Mouse (Mus musculus) heart, postnatal 0 days (tissue): ENCODE measurements around the gene Ankrd13c. TPM values are rescaled to one million over a fixed set of nuclear protein-coding genes. Genes with fewer than 3 reads are reported as not detected.

Experiments used
- ATAC-seq: fragments of 200-750 bp; cut with Nextera tagmentation; 2 replicates; pipeline ENCODE4 v1.8.0; 2017; ENCODE audit warnings: low read depth, moderate number of reproducible peaks, moderate library complexity; ENCODE audit not compliant: insufficient read depth
- DNase-seq: peaks from one replicate; pipeline ENCODE4 v3.0.0-alpha.2; 2016; ENCODE audit warnings: low spot score
- H3K27ac ChIP-seq: fragments of 300-500 bp; sonication (generic); 2 replicates; pipeline ENCODE4 v1.5.1; 2014; ENCODE audit warnings: low read depth, mild to moderate bottlenecking
- H3K27me3 ChIP-seq: fragments of 300-500 bp; sonication (generic); 2 replicates; pipeline ENCODE4 v1.6.1; 2014; ENCODE audit warnings: low read length, mixed read lengths; ENCODE audit not compliant: control insufficient read depth, insufficient read depth
- H3K36me3 ChIP-seq: fragments of 300-500 bp; sonication (generic); replicated peaks from 2 replicates; pipeline ENCODE4 v1.6.1; 2014; ENCODE audit warnings: low read length, mixed read lengths; ENCODE audit not compliant: control insufficient read depth, insufficient read depth
- H3K4me1 ChIP-seq: fragments of 300-500 bp; sonication (generic); 2 replicates; pipeline ENCODE4 v1.6.1; 2014; ENCODE audit warnings: antibody characterized with exemption; ENCODE audit not compliant: control insufficient read depth, insufficient read depth
- H3K4me2 ChIP-seq: fragments of 300-500 bp; sonication (generic); 2 replicates; pipeline ENCODE4 v1.6.1; 2014; ENCODE audit warnings: low read depth, mild to moderate bottlenecking, low read length, moderate library complexity
- H3K4me3 ChIP-seq: fragments of 300-500 bp; sonication (generic); 2 replicates; pipeline ENCODE4 v1.5.1; 2014; ENCODE audit warnings: low read depth, low read length
- H3K9ac ChIP-seq: fragments of 300-500 bp; sonication (generic); replicated peaks from 2 replicates; pipeline ENCODE4 v1.6.1; 2014; ENCODE audit warnings: low read depth, low read length, mixed read lengths
- H3K9me3 ChIP-seq: fragments of 300-500 bp; sonication (generic); replicated peaks from 2 replicates; pipeline ENCODE4 v1.6.1; 2016; ENCODE audit warnings: low read length; ENCODE audit not compliant: control insufficient read depth
- CTCF ChIP-seq: IDR thresholded peaks from 2 replicates; pipeline ENCODE4 v1.5.1; 2016; ENCODE audit warnings: antibody characterized with exemption, control low read depth, low read depth
- EP300 ChIP-seq: IDR thresholded peaks from 2 replicates; pipeline ENCODE4 v1.6.1; 2016; ENCODE audit warnings: antibody characterized with exemption, low read depth
- WGBS: fragments of 180-500 bp; shearing (Covaris S2); extraction: QIAGEN DNeasy Blood & Tissue Kit; methylation state at CpG from one replicate; pipeline ENCODE4 v1.1.7; 2014; 5-methylcytosine and 5-hydroxymethylcytosine counted together
- polyA plus RNA-seq: library from polyadenylated mRNA; unstranded; fragments of >200 nt; fragmentation: Nextera tagmentation; extraction: Ambion mirVana; gene quantifications from 2 replicates; pipeline ENCODE4 v1.2.1, GENCODE M21; 2015
- total RNA-seq: library from RNA; depleted of rRNA; stranded (reverse); fragments of >200 nt; gene quantifications from 2 replicates; pipeline ENCODE4 v1.2.3, GENCODE M21; 2014; ENCODE audit warnings: low replicate concordance

The Ankrd13c gene
- total and polyA plus RNA-seq, 2 experiments from 2014 or later: 13.5 to 18.4 TPM

- Histone ChIP-seq H3K36me3 (peaks cover under 1% of the 10 kb centered on the region; the same call in 1 of the 2 replicates), H3K4me1 (peaks cover 17% of the 10 kb centered on the region), H3K4me3 (peak overlapping the region; percentile 83), H3K27me3 (no peaks in the 10 kb centered on the region), H3K4me2 (peak overlapping the region; percentile 78), H3K9ac (peak overlapping the region; percentile 89), H3K27ac (peak overlapping the region; percentile 93), H3K9me3 (no peaks in the 10 kb centered on the region)
- ATAC-seq (no peak), DNase-seq (no peak)
- 7% methylated on average over 4 of the region's 4 CpGs for WGBS
- TF ChIP-seq EP300 (no peak), CTCF (no peak)
Measured at GRCm38 (mm10) chr3:158032106-158032505, 85.1 kb downstream of the Ankrd13c start.

- Histone ChIP-seq H3K27me3 (no peaks in the 10 kb centered on the region), H3K4me3 (peak overlapping the region; percentile 86), H3K9me3 (no peaks in the 10 kb centered on the region), H3K27ac (peak overlapping the region; percentile 92), H3K4me1 (peaks cover 23% of the 10 kb centered on the region), H3K4me2 (peak overlapping the region; percentile 82), H3K36me3 (no peaks in the 10 kb centered on the region), H3K9ac (peak overlapping the region; percentile 93)
- no peak for TF ChIP-seq CTCF
- TF ChIP-seq EP300: no peak
- no peak for ATAC-seq
- 1% methylated on average over 11 of the region's 11 CpGs for WGBS
- DNase-seq: peak; percentile 10
Measured at GRCm38 (mm10) chr3:158035866-158036265, 88.8 kb downstream of the Ankrd13c start.

- Histone ChIP-seq H3K4me1 (peaks cover 23% of the 10 kb centered on the region), H3K9ac (peak within 1 kb of the TSS; percentile 93), H3K9me3 (no peaks in the 10 kb centered on the region), H3K27me3 (no peaks in the 10 kb centered on the region), H3K4me3 (peak within 1 kb of the TSS; percentile 86), H3K36me3 (no peaks in the 10 kb centered on the region), H3K4me2 (peak within 1 kb of the TSS; percentile 82), H3K27ac (peak within 1 kb of the TSS; percentile 92)
- under 1% methylated on average over 55 of the region's 55 CpGs for WGBS
- peak; percentile 69 for TF ChIP-seq EP300
- TF ChIP-seq CTCF: no peak
- ATAC-seq (peak; percentile 95), DNase-seq (peak; percentile 93)
Measured at GRCm38 (mm10) chr3:158036329-158036988, 89.4 kb downstream of the Ankrd13c start, which contains the start of the genes Srsf11 and Lrrc40. Srsf11 (minus strand) TSS chr3:158036639. Lrrc40 (plus strand) TSS chr3:158036662.

GRCm38 (mm10) chr3:158038106-158038505 lies 91.1 kb downstream of the Ankrd13c start:
- WGBS: 88% methylated on average over 3 of the region's 3 CpGs
- ATAC-seq: no peak

GRCm38 (mm10) chr3:158040755-158041154 lies 93.7 kb downstream of the Ankrd13c start:
- 87% methylated on average over 2 of the region's 2 CpGs for WGBS
- ATAC-seq (no peak), DNase-seq (no peak)
- Histone ChIP-seq H3K27me3 (no peaks in the 10 kb centered on the region), H3K36me3 (no peaks in the 10 kb centered on the region; the same call in 1 of the 2 replicates), H3K4me1 (peaks cover 6% of the 10 kb centered on the region; the same call in 1 of the 2 replicates), H3K27ac (no peak overlapping the region), H3K4me3 (no peak overlapping the region), H3K9ac (no peak overlapping the region), H3K4me2 (no peak overlapping the region), H3K9me3 (no peaks in the 10 kb centered on the region)
- TF ChIP-seq EP300: no peak
- no peak for TF ChIP-seq CTCF

More at GRCm38 (mm10) chr3:158038106-158038505, 91.1 kb downstream of the Ankrd13c start:
- no peaks in the 10 kb centered on the region for H3K9me3 ChIP-seq
- H3K4me3 ChIP-seq: no peak overlapping the region
- no peak overlapping the region for H3K27ac ChIP-seq
- no peaks in the 10 kb centered on the region for H3K27me3 ChIP-seq
- TF ChIP-seq EP300 (no peak), CTCF (no peak)
- no peak overlapping the region for H3K4me2 ChIP-seq
- H3K9ac ChIP-seq: no peak overlapping the region
- peaks cover 16% of the 10 kb centered on the region for H3K4me1 ChIP-seq
- no peaks in the 10 kb centered on the region for H3K36me3 ChIP-seq
- no peak for DNase-seq
